Mouse (Mus musculus): ENCODE data around the gene Izumo4.

Gene Izumo4

DNA sequence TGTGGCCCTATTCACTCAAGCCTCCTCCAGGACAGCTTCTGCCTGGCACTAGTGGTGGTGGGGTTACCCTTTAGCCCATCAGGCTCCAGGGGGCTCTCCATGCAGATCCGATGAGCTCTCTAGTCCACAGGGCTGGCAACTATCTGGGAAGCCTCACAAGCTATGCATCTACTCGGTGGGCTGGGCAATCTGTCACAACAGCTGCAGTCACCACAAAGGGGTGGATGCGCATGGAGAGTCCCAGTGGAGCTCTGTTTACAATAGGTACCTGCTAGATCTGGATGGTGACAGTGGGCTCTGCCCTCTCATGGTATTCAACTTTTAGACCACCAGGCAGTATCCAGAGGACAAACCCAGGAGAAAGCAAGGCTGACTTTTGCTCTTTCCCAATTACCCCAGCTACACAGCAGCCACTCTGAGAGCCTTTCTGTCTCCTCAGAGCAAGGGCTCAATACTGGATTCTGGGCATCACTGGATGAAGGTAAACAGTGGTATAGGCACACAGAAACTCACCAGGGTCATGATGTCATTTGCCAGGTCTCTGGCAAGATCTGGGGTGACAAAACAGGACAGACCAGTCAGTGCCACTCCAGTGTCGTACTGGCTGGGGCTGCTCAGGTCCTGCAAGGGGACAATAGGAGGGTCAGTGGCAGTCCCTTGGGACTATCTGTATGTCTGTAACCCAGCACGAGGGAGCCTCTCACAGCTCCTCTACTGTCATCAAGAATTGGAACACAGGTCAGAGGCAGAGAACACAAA lies 25.6 kb downstream of the Izumo4 start:
- DNase-seq (ENCODE audit: low spot score in 2 of 2) = no peak

DNA sequence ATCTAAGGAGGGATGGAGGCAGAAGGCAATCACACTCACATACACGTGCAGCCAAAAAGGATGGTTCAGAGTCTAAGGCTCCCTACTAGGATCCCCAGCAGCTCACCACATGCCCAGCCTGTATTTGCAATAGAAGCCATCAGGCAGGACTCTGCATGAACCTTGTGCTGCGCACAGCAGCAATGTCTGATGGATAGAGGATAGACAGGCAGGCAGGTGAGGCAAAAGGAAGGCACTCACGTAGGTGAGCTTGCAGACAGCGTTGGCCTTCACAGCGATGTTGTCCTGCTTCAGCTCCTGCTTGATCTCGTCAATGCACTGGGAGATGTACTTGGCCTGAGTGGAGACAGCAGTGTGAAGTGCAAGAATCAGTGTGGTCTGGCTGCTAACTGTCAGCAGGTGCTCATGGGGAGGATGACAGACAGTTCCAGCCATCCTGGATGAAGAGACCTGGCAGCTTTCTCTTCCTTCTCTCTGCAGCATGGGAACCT lies 30.7 kb downstream of the Izumo4 start:
- no peak for DNase-seq (ENCODE audit: low spot score in 2 of 2)

DNA sequence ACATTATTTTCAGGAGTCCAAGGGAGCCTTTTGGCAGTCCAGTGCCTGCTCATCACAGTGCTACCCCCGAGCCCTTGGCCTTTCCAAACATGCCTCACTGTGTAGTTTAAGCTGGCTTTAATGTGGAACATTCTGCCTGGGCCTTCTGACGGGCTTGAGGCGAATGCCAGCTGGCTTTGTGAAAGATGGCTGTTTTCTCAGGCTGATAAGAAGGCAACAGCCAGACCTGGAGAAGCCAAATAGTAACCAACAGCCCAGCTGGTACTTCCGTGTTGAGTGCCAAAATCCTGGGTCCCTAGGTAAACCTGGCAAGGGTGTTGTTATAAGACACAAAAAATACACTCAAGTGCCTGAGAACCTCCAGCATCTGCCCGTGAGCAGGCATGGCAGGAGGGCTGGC lies 34.7 kb downstream of the Izumo4 start:
- no peak for DNase-seq (ENCODE audit: low spot score in 2 of 2)

DNA sequence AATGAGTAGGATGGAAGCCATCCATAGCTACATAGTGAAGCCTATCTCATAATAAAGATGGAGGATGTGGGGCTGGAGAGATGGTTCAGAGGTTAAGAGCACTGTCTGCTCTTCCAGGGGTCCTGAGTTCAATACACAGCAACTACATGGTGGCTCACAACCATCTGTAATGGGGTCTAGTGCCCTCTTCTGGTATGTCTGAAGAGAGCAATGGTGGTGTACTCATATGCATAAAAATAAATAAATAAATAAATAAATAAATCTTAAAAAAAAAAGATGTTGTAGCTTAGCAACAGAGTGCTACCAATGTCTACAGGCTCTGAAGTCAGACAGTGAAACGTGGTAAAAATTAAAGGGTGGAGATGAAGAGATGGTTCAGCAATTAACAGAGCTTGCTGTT lies 36.7 kb downstream of the Izumo4 start:
- no peak for DNase-seq (ENCODE audit: low spot score in 2 of 2)

DNA sequence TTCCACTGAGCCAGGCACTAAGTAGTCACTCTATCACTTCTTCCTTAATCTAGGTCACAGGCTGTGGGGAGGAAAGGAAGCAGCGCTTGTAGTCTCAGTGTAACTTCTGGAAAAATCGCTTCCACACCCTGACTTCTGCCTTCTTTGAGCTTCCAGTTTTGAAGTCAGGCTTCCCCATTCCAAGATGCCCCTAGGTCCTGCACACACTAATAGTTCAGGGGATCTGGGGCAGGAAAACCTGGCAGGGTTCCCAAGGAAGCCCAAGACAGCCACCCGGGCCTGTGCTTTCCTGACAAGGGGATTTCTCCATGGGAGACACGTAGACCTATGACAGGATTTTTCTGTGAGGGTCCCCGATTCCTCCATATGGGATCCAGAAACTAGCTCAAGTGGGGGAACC lies 39.2 kb downstream of the Izumo4 start:
- no peak for DNase-seq (ENCODE audit: low spot score in 2 of 2)

DNA sequence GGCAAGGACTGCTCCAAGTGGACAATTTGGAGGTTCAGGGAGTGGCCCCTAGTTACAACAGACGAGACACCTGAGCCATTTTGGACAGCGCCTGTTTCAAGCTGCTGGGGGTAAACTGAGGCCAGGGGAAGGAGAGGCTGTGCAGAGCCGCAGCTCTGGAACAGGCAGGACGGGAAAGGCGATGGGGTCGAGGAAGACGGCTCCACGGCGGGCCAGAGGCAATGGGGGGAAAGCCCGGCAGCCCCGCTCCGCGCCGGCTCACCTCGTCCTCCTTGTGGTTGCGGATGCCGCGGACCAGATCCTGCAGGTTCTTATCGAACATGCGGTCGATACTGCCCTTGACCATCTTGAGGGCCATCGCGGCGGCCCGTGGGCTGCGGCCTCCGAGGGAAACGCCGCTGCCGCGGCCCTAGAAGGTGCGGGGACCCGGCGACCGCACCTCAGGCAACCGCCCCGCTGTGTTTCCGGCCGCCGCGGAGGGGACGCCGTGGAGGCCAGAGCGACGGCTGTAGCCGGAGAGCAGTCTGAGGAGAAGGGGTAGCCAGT lies 39.7 kb downstream of the Izumo4 start:
- DNase-seq (ENCODE audit: low spot score in 2 of 2) = peak in 1 of 2 experiments; percentile 36

DNA sequence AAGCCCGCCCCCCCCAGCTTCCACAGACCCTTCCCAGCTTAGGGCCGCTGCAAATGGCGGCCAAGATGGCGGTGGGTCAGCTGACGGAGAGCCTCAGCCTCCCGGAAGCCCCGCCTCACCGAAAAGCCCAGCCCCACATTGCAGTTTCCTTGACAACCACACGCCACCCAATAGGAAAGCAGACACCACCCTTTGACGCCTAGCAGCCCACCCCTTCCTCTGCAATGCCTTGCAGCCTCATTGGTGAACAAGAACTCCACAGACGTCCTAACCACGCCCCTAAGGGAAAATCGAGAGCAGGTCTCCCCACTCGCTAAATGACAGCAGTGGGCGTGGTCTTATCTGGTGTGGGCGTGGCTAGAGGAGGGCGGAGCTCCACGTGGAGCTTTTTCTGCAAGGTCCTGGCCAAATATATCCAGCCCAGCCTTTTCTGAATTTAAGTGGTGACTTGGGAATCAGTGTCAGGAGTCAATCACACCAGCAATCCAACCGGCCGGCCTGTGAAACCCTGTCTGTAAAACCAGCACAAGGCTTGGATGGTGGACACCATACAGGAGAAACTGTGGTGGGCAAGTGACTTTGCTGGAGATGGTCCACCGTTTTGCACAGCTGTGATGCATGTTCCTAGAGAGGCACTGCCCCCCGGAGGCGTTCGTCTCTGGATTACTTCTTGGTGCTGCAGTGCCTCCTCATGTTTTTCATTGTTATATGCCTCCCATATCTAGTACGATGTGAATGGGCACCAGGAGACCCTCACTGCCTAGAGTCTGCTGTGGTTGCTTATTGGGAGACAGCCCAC lies 40.4 kb downstream of the Izumo4 start, which contains the start of gene Ap3d1:
Gene Ap3d1 (minus strand): TSS at position 85 of the 799 bp plus-strand sequence.
- DNase-seq (ENCODE audit: low spot score in 2 of 2) = peak; percentile 98 to 99

DNA sequence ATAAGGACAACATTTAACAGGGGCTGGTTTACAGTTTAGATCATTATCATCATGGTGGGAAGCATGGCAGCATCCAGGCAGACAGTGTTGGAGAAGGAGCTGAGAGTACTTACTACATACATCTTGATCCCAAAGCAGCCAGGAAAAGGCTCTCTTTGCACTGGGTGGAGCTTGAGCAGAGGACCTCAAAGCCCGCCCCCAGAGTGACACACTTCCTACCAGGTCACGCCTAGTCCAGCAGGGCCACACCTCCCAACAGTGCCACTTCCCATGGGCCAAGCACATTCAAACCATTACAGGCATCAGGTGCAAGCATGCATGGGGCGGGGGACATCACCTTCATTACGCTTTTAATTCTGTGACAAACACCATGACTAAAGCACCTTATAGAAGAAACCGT lies 42.3 kb downstream of the Izumo4 start:
- no peak for DNase-seq (ENCODE audit: low spot score in 2 of 2)

DNA sequence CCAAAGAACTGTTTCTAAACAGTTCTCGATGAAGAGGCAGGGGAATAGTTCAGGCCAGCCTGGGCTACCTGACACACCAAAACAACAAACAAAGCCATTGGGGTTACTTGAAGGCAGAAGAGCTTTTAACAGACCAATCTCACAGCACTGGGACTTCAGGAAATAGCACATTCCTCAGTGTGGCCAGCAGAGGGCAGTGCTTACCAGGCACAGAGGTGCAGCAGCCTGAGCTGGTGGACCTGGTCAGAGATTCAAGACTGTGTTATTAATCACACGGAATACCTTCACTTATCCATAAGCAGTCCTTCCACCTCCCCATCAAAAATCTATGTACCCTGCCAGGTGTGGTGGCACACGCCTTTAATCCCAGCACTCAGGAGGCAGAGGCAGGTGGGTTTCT lies 45.4 kb downstream of the Izumo4 start:
- DNase-seq (ENCODE audit: low spot score in 2 of 2) = peak in 1 of 2 experiments; percentile 77

DNA sequence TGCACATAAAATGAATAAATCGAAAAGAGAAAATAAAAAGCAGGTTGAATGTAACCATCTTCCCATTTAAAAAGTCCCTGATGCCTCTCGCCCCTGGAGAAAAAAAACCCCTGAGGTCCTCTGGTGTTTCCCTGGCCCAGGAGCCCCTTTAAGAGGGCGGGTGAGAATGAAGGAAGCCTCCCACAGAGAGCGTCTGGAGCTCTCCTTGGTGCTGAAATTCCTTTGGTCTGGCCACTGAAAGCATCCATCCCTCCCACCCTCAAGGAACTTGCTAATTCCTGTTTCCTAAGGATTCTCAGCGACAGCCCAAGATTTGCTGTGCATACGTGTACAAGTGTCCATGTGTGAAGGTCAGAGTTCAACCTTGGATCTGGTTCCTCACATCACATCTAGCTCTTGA lies 46.6 kb downstream of the Izumo4 start:
- peak in 1 of 2 experiments; percentile 61 for DNase-seq (ENCODE audit: low spot score in 2 of 2)

DNA sequence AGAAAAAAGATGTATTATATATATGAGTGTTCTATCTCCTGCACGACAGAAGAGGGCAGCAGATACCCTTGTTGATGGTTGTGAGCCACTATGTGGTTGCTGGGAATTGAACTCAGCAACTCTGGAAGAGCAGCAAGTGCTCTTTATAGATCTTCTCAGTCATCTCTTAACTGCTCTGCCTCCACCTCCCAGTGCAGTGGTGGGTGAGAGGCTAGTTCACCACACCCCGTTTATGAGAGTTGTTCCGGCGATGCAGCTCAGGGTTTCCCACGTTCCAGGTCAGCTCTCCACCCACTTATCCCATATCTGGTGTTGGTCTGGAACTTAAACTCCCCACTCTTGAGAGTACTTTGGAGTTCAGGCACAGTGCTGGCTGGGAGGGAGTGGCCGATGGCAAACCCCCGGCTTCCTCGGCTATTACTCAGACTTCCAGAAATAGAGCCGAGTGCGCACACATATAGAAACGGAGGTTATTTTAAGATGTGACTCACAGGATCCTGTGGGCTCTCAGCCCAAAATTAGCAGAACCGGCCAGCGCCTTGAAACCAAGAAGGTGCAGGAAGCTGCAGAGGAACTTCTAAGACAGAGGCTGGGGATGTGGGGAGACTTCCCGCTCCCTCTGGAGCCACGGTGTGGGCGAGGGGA lies 49.3 kb downstream of the Izumo4 start:
- peak in 1 of 2 experiments; percentile 40 for DNase-seq (ENCODE audit: low spot score in 2 of 2)

DNA sequence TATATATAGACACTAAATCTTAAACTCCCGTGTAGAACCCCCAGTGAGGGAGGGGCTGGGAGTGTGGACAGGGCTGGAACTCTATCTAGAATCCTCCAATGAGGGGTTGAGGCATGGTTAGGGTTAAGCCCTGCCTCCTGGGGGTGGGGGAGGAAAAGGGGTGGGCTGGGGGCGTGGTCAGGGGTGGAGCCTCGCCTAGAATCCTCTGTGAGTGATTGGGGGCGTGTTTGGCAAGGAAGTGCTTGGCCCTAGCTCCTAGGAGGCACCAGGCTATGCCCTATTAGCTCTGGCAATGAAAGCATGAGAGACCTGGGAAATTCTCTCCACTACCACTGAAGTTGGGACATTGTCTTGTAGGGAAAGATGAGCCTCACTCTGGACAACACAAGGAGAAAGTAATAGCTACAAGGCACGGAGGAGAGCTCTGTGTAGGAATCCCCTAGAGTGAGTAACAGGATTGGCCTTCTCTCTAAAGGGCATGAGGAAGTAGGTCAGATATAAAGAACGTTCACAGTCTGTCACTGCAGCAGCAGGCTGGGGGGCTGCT lies 50.2 kb downstream of the Izumo4 start:
- DNase-seq (ENCODE audit: low spot score in 2 of 2) = peak; percentile 62 to 71

DNA sequence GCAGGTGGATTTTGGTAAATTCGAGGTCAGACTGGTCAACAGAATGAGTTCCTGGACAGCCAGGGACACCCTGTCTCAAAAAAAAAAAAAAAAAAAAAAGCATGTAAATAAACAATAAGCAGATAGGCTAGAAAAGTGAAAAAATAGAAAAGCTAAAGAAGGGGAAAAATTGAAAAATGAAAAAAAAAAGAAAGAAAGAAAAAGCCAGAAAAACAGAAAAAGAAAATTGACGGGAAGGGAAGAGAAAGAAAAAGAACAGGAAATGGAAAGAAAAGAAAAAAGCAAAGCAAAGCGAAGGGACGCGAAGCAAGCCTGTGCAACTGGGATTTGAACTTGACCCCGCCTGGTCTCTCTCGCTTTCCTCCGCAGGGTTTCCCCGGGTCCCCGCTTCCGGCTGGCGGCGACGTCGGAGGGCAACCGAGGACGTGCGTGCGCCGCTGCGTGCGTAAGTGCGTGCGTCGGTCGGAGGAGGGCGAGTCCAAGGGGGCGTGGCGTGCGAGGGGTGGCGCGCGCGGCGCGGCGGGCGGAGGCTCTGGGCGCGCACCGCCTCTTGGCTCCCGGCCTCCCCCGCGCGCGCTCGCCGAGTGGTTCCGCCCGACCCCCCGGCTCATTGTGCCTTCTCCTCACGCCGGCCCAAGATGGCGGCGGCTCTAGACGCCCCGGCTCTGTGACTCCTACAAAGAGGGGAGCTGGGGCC lies 52.8 kb downstream of the Izumo4 start, which contains the start of gene Dot1l:
Gene Dot1l (plus strand): TSS at position 613 of the 697 bp plus-strand sequence.
- DNase-seq (ENCODE audit: low spot score in 2 of 2) = peak; percentile 98 to 99

Data from thymus, postnatal 10 days (tissue).